Mouse (Mus musculus) ovary, postnatal 36 days (tissue): ENCODE results near the gene Zbtb46.
A peak's percentile ranks its signal among the peaks of the same experiment; 100 is the strongest.

Experiments used
- DNase-seq: peaks from one replicate; pipeline ENCODE4 v3.0.0; 2022; ENCODE audit warnings: low spot score, mixed read lengths

The Zbtb46 gene

GRCm38 (mm10) chr2:181403722-181404121, 55.5 kb downstream of the Zbtb46 start:
- DNase-seq, result no peak

- no peak for DNase-seq
Observed at GRCm38 (mm10) chr2:181401497-181401896, 57.7 kb downstream of the Zbtb46 start.

GRCm38 (mm10) chr2:181397207-181397761, 61.9 kb downstream of the Zbtb46 start:
- no peak for DNase-seq

GRCm38 (mm10) chr2:181394086-181394485, 65.1 kb downstream of the Zbtb46 start:
- no peak for DNase-seq

GRCm38 (mm10) chr2:181392600-181393213, 66.5 kb downstream of the Zbtb46 start:
- DNase-seq, result peak; percentile 80

- DNase-seq, result no peak
Observed at GRCm38 (mm10) chr2:181391541-181391940, 67.7 kb downstream of the Zbtb46 start.

- no peak for DNase-seq
Observed at GRCm38 (mm10) chr2:181391022-181391421, 68.2 kb downstream of the Zbtb46 start.

GRCm38 (mm10) chr2:181390136-181390870, 68.9 kb downstream of the Zbtb46 start:
- DNase-seq, result no peak

GRCm38 (mm10) chr2:181386663-181387210, 72.5 kb downstream of the Zbtb46 start:
- no peak for DNase-seq

- peak; percentile 39 for DNase-seq
Observed at GRCm38 (mm10) chr2:181385885-181386284, 73.3 kb downstream of the Zbtb46 start.

- peak; percentile 44 for DNase-seq
Observed at GRCm38 (mm10) chr2:181384919-181385391, 74.3 kb downstream of the Zbtb46 start.

GRCm38 (mm10) chr2:181384463-181384862, 74.8 kb downstream of the Zbtb46 start:
- no peak for DNase-seq

GRCm38 (mm10) chr2:181381631-181382306, 77.5 kb downstream of the Zbtb46 start:
- DNase-seq, result no peak

GRCm38 (mm10) chr2:181381107-181381506, 78.1 kb downstream of the Zbtb46 start:
- DNase-seq, result no peak

GRCm38 (mm10) chr2:181380251-181380650, 79.0 kb downstream of the Zbtb46 start:
- DNase-seq, result no peak

- no peak for DNase-seq
Observed at GRCm38 (mm10) chr2:181379778-181380177, 79.4 kb downstream of the Zbtb46 start, which contains the start of gene Lime1. TSS of gene Lime1 (plus strand) at chr2:181380078.

- no peak for DNase-seq
Observed at GRCm38 (mm10) chr2:181378701-181379100, 80.5 kb downstream of the Zbtb46 start.

GRCm38 (mm10) chr2:181377230-181377629, 82.0 kb downstream of the Zbtb46 start:
- DNase-seq, result no peak

- DNase-seq, result no peak
Observed at GRCm38 (mm10) chr2:181375787-181376186, 83.4 kb downstream of the Zbtb46 start.

GRCm38 (mm10) chr2:181370001-181370400, 89.2 kb downstream of the Zbtb46 start:
- no peak for DNase-seq

GRCm38 (mm10) chr2:181365655-181366075, 93.6 kb downstream of the Zbtb46 start:
- no peak for DNase-seq
